Mouse (Mus musculus) cerebellum, adult 2 months (tissue): ENCODE measurements around the gene Dennd1a.

Experiments
- CTCF ChIP-seq: fragments of 200-500 bp; IDR thresholded peaks from 2 replicates; pipeline ENCODE4 v1.5.1; 2011; ENCODE audit warnings: low read depth, mild to moderate bottlenecking, control low read depth, low read length, moderate library complexity, borderline replicate concordance; ENCODE audit not compliant: insufficient read depth
- POLR2A ChIP-seq: fragments of 200-500 bp; IDR thresholded peaks from 2 replicates; pipeline ENCODE4 v1.6.1; 2011; ENCODE audit warnings: low read length, control low read depth, borderline replicate concordance; ENCODE audit not compliant: insufficient read depth

- TF ChIP-seq CTCF: no peak
- no peak for TF ChIP-seq POLR2A
Measured at GRCm38 (mm10) chr2:37814820-37815361, 472.3 kb downstream of the Dennd1a start.
